Mouse (Mus musculus) MEL (cell line): ENCODE measurements around the gene Slc43a1. TPM values are rescaled to one million over a fixed set of nuclear protein-coding genes. Genes with fewer than 3 reads are reported as not detected.

ENCODE experiments used
- DNase-seq: peaks from one replicate; pipeline ENCODE4 v3.0.0; 2011; ENCODE audit warnings: low read depth, low spot score
- H3K27ac ChIP-seq: 2 replicates; pipeline ENCODE4 v1.5.1; 2012; ENCODE audit warnings: low read depth, mild to moderate bottlenecking, control low read depth, low read length, moderate library complexity; ENCODE audit not compliant: control insufficient read depth
- H3K27me3 ChIP-seq, 2 experiments: fragments of 150-350 bp in 1 of 2; sonication (generic) in 1 of 2; 2 replicates each; pipeline ENCODE4 v1.6.1; 2012; ENCODE audit warnings: low read length in 2 of 2, mild to moderate bottlenecking in 2 of 2, improper control_type of control experiment in 1 of 2, moderate library complexity in 1 of 2; ENCODE audit not compliant: insufficient read depth in 2 of 2, control insufficient read depth in 1 of 2
- H3K36me3 ChIP-seq, 2 experiments: 2 replicates each; pipeline ENCODE4 v1.6.1; 2012 to 2014; ENCODE audit warnings: low read length in 2 of 2, improper control_type of control experiment in 1 of 2, inconsistent platforms in 1 of 2, mild to moderate bottlenecking in 1 of 2; ENCODE audit not compliant: insufficient read depth in 2 of 2, control insufficient read depth in 1 of 2
- H3K4me1 ChIP-seq, 2 experiments: fragments of 150-350 bp in 1 of 2; sonication (generic) in 1 of 2; 2 replicates each; pipeline ENCODE4 v1.6.1; 2012; ENCODE audit warnings: low read length in 2 of 2, improper control_type of control experiment in 1 of 2, mild to moderate bottlenecking in 1 of 2; ENCODE audit not compliant: insufficient read depth in 2 of 2, control insufficient read depth in 1 of 2
- H3K4me3 ChIP-seq, 2 experiments: fragments of 150-350 bp in 1 of 2; sonication (generic) in 1 of 2; 2 replicates each; pipeline ENCODE4 v1.5.1; 2012; ENCODE audit warnings: low read depth in 2 of 2, low read length in 2 of 2, mild to moderate bottlenecking in 2 of 2, moderate library complexity in 2 of 2, control low read depth in 1 of 2, improper control_type of control experiment in 1 of 2; ENCODE audit not compliant: control insufficient read depth in 1 of 2, insufficient read depth in 1 of 2
- H3K79me2 ChIP-seq: 2 replicates; pipeline ENCODE4 v1.6.1; 2012; ENCODE audit warnings: mild to moderate bottlenecking, low read length, moderate library complexity; ENCODE audit not compliant: control insufficient read depth, poor library complexity, insufficient read depth
- H3K9ac ChIP-seq: 2 replicates; pipeline ENCODE4 v1.6.1; 2012; ENCODE audit warnings: low read depth, mild to moderate bottlenecking, control low read depth, low read length, moderate library complexity; ENCODE audit not compliant: control insufficient read depth, poor library complexity, severe bottlenecking
- H3K9me3 ChIP-seq: fragments of 150-350 bp; sonication (generic); replicated peaks from 2 replicates; pipeline ENCODE4 v1.6.1; 2012; ENCODE audit warnings: mild to moderate bottlenecking, low read length, improper control_type of control experiment, moderate library complexity; ENCODE audit not compliant: insufficient read depth
- BHLHE40 ChIP-seq: IDR thresholded peaks from 2 replicates; pipeline ENCODE4 v1.6.1; 2012; ENCODE audit warnings: low read depth, mild to moderate bottlenecking, inconsistent platforms, low read length, improper control_type of control experiment, borderline replicate concordance
- CHD1 ChIP-seq: IDR thresholded peaks from 2 replicates; pipeline ENCODE4 v1.6.1; 2012; ENCODE audit warnings: low read depth, mild to moderate bottlenecking, inconsistent platforms, low read length, improper control_type of control experiment
- CHD2 ChIP-seq: IDR thresholded peaks from 2 replicates; pipeline ENCODE4 v1.6.1; 2011; ENCODE audit warnings: low read length, improper control_type of control experiment
- E2F4 ChIP-seq: IDR thresholded peaks from 2 replicates; pipeline ENCODE4 v1.6.1; 2011; ENCODE audit warnings: low read depth, low read length, improper control_type of control experiment, borderline replicate concordance
- ETS1 ChIP-seq: IDR thresholded peaks from 2 replicates; pipeline ENCODE4 v1.6.1; 2012; ENCODE audit warnings: low read depth, mild to moderate bottlenecking, inconsistent platforms, low read length, improper control_type of control experiment, moderate library complexity
- GATA1 ChIP-seq: IDR thresholded peaks from 2 replicates; pipeline ENCODE4 v1.6.1; 2011; ENCODE audit warnings: low read depth, low read length, improper control_type of control experiment
- HCFC1 ChIP-seq: IDR thresholded peaks from 2 replicates; pipeline ENCODE4 v1.6.1; 2012; ENCODE audit warnings: low read depth, mild to moderate bottlenecking, inconsistent platforms, low read length, improper control_type of control experiment, moderate library complexity
- KAT2A ChIP-seq: conservative IDR thresholded peaks from 2 replicates; pipeline ENCODE4 v1.6.1; 2012; ENCODE audit warnings: low read depth, low read length, improper control_type of control experiment, inconsistent platforms
- MAFK ChIP-seq: IDR thresholded peaks from 2 replicates; pipeline ENCODE4 v1.6.1; 2011; ENCODE audit warnings: low read depth, mild to moderate bottlenecking, low read length, improper control_type of control experiment, borderline replicate concordance
- MAX ChIP-seq: IDR thresholded peaks from 2 replicates; pipeline ENCODE4 v1.6.1; 2011; ENCODE audit warnings: low read length, improper control_type of control experiment
- MYB ChIP-seq: IDR thresholded peaks from 2 replicates; pipeline ENCODE4 v1.6.1; 2011; ENCODE audit warnings: mild to moderate bottlenecking, low read depth, low read length, improper control_type of control experiment
- MYC ChIP-seq: IDR thresholded peaks from 2 replicates; pipeline ENCODE4 v1.6.1; 2011; ENCODE audit warnings: low read depth, mild to moderate bottlenecking, low read length, improper control_type of control experiment, moderate library complexity
- RAD21 ChIP-seq: IDR thresholded peaks from 2 replicates; pipeline ENCODE4 v1.6.1; 2011; ENCODE audit warnings: mild to moderate bottlenecking, low read depth, low read length, improper control_type of control experiment
- TBP ChIP-seq: IDR thresholded peaks from 2 replicates; pipeline ENCODE4 v1.8.0; 2011; ENCODE audit warnings: low read depth, low read length, improper control_type of control experiment
- TCF12 ChIP-seq: IDR thresholded peaks from 2 replicates; pipeline ENCODE4 v1.6.1; 2014; ENCODE audit warnings: low read depth, mild to moderate bottlenecking, inconsistent platforms, low read length, improper control_type of control experiment, moderate library complexity
- UBTF ChIP-seq: IDR thresholded peaks from 2 replicates; pipeline ENCODE4 v1.6.1; 2012; ENCODE audit warnings: low read depth, mild to moderate bottlenecking, inconsistent platforms, low read length, improper control_type of control experiment, moderate library complexity, borderline replicate concordance; ENCODE audit not compliant: insufficient read depth
- USF2 ChIP-seq, 2 experiments: IDR thresholded peaks; 2 replicates each; pipeline ENCODE4 v1.6.1; 2011 to 2012; ENCODE audit warnings: improper control_type of control experiment in 2 of 2, low read length in 2 of 2, borderline replicate concordance in 1 of 2, inconsistent platforms in 1 of 2, low read depth in 1 of 2, mild to moderate bottlenecking in 1 of 2; ENCODE audit not compliant: insufficient read depth in 1 of 2
- ZKSCAN1 ChIP-seq: IDR thresholded peaks from 2 replicates; pipeline ENCODE4 v1.6.1; 2012; ENCODE audit warnings: low read depth, mild to moderate bottlenecking, inconsistent platforms, low read length, improper control_type of control experiment, moderate library complexity
- ZMIZ1 ChIP-seq: IDR thresholded peaks from 2 replicates; pipeline ENCODE4 v1.6.1; 2012; ENCODE audit warnings: low read depth, mild to moderate bottlenecking, inconsistent platforms, low read length, improper control_type of control experiment, moderate library complexity
- ZNF384 ChIP-seq: IDR thresholded peaks from 2 replicates; pipeline ENCODE4 v1.6.1; 2012; ENCODE audit warnings: low read depth, mild to moderate bottlenecking, inconsistent platforms, low read length, improper control_type of control experiment
- polyA plus RNA-seq, 2 experiments: library from polyadenylated mRNA; stranded (reverse) in 1 of 2; unstranded in 1 of 2; fragments of >175 nt in 1 of 2; fragments of >200 nt in 1 of 2; gene quantifications; 2 replicates each; pipeline versions ENCODE4 v1.2.1 to v1.2.4; 2012; ENCODE audit warnings: low replicate concordance in 2 of 2, low read depth in 1 of 2; ENCODE audit not compliant: insufficient read length in 2 of 2, insufficient read depth in 1 of 2, missing spikeins in 1 of 2
- total RNA-seq: library from RNA; depleted of rRNA; stranded (reverse); fragments of 300-350 nt; gene quantifications from 2 replicates; pipeline ENCODE4 v1.2.3, GENCODE M21; 2012

Gene Slc43a1
- total and polyA plus RNA-seq, 3 experiments = 69.8 to 131 (median 108) TPM

- no peak overlapping the region for H3K9ac ChIP-seq
- H3K36me3 ChIP-seq = peaks cover 0 to 5% of the 10 kb centered on the region in 2 experiments; a peak in 2 of 4 replicates
- H3K27ac ChIP-seq = no peak overlapping the region
- no peak for DNase-seq
- TF ChIP-seq TBP = no peak
- no peak for TF ChIP-seq ETS1
- no peak for TF ChIP-seq UBTF
- no peak for TF ChIP-seq TCF12
- TF ChIP-seq MAFK = no peak
- no peak for TF ChIP-seq ZKSCAN1
- no peak for TF ChIP-seq MYB
- TF ChIP-seq MAX = no peak
- TF ChIP-seq CHD2 = no peak
- TF ChIP-seq E2F4 = no peak
- no peak for TF ChIP-seq GATA1
- H3K79me2 ChIP-seq = no peaks in the 10 kb centered on the region
- H3K27me3 ChIP-seq = no peaks in the 10 kb centered on the region
- H3K4me1 ChIP-seq = peaks cover 0 to 11% of the 10 kb centered on the region in 2 experiments; a peak in 2 of 4 replicates
- no peak overlapping the region for H3K4me3 ChIP-seq
- no peaks in the 10 kb centered on the region for H3K9me3 ChIP-seq
These were observed 34.7 kb upstream of the Slc43a1 start for GRCm38 (mm10) chr2:84803963-84804362.

- H3K79me2 ChIP-seq = no peaks in the 10 kb centered on the region
- H3K27ac ChIP-seq = no peak overlapping the region
- H3K9me3 ChIP-seq = no peaks in the 10 kb centered on the region
- H3K4me1 ChIP-seq = 0 out of 4 replicates have a peak, but pooled peaks cover 0 to 10% of the 10 kb centered on the region in 2 experiments
- no peak for TF ChIP-seq BHLHE40
- TF ChIP-seq UBTF = no peak
- no peak for TF ChIP-seq HCFC1
- no peak for TF ChIP-seq CHD2
- TF ChIP-seq CHD1 = no peak
- no peak for TF ChIP-seq MYC
- TF ChIP-seq ZMIZ1 = no peak
- TF ChIP-seq KAT2A = no peak
- no peak for TF ChIP-seq RAD21
- no peak for TF ChIP-seq MAX
- TF ChIP-seq TBP = no peak
- no peak for TF ChIP-seq USF2 (IDR thresholded peaks at IDR 0.05; ENCODE audit: borderline replicate concordance in 1 of 2, insufficient read depth in 1 of 2, low read depth in 1 of 2, low read length in 2 of 2)
- no peak for TF ChIP-seq ZNF384
- peaks cover 0 to 3% of the 10 kb centered on the region in 2 experiments; a peak in 1 of 4 replicates for H3K36me3 ChIP-seq
- no peak for DNase-seq
- H3K4me3 ChIP-seq = no peak overlapping the region
- no peak overlapping the region for H3K9ac ChIP-seq
- no peaks in the 10 kb centered on the region for H3K27me3 ChIP-seq
These were observed 32.1 kb upstream of the Slc43a1 start for GRCm38 (mm10) chr2:84806546-84806945.
